Mouse (Mus musculus) heart, postnatal 0 days (tissue): ENCODE results near the gene Cnksr3. TPM values are rescaled to one million over a fixed set of nuclear protein-coding genes. Genes with fewer than 3 reads are reported as not detected.

Experiments
- ATAC-seq: fragments of 200-750 bp; cut with Nextera tagmentation; 2 replicates; pipeline ENCODE4 v1.8.0; 2017; ENCODE audit warnings: low read depth, moderate number of reproducible peaks, moderate library complexity; ENCODE audit not compliant: insufficient read depth
- DNase-seq: peaks from one replicate; pipeline ENCODE4 v3.0.0-alpha.2; 2016; ENCODE audit warnings: low spot score
- H3K27ac ChIP-seq: fragments of 300-500 bp; sonication (generic); 2 replicates; pipeline ENCODE4 v1.5.1; 2014; ENCODE audit warnings: low read depth, mild to moderate bottlenecking
- H3K27me3 ChIP-seq: fragments of 300-500 bp; sonication (generic); 2 replicates; pipeline ENCODE4 v1.6.1; 2014; ENCODE audit warnings: low read length, mixed read lengths; ENCODE audit not compliant: control insufficient read depth, insufficient read depth
- H3K36me3 ChIP-seq: fragments of 300-500 bp; sonication (generic); replicated peaks from 2 replicates; pipeline ENCODE4 v1.6.1; 2014; ENCODE audit warnings: low read length, mixed read lengths; ENCODE audit not compliant: control insufficient read depth, insufficient read depth
- H3K4me1 ChIP-seq: fragments of 300-500 bp; sonication (generic); 2 replicates; pipeline ENCODE4 v1.6.1; 2014; ENCODE audit warnings: antibody characterized with exemption; ENCODE audit not compliant: control insufficient read depth, insufficient read depth
- H3K4me2 ChIP-seq: fragments of 300-500 bp; sonication (generic); 2 replicates; pipeline ENCODE4 v1.6.1; 2014; ENCODE audit warnings: low read depth, mild to moderate bottlenecking, low read length, moderate library complexity
- H3K4me3 ChIP-seq: fragments of 300-500 bp; sonication (generic); 2 replicates; pipeline ENCODE4 v1.5.1; 2014; ENCODE audit warnings: low read depth, low read length
- H3K9ac ChIP-seq: fragments of 300-500 bp; sonication (generic); replicated peaks from 2 replicates; pipeline ENCODE4 v1.6.1; 2014; ENCODE audit warnings: low read depth, low read length, mixed read lengths
- H3K9me3 ChIP-seq: fragments of 300-500 bp; sonication (generic); replicated peaks from 2 replicates; pipeline ENCODE4 v1.6.1; 2016; ENCODE audit warnings: low read length; ENCODE audit not compliant: control insufficient read depth
- CTCF ChIP-seq: IDR thresholded peaks from 2 replicates; pipeline ENCODE4 v1.5.1; 2016; ENCODE audit warnings: antibody characterized with exemption, control low read depth, low read depth
- EP300 ChIP-seq: IDR thresholded peaks from 2 replicates; pipeline ENCODE4 v1.6.1; 2016; ENCODE audit warnings: antibody characterized with exemption, low read depth
- WGBS: fragments of 180-500 bp; shearing (Covaris S2); extraction: QIAGEN DNeasy Blood & Tissue Kit; methylation state at CpG from one replicate; pipeline ENCODE4 v1.1.7; 2014; 5-methylcytosine and 5-hydroxymethylcytosine counted together
- polyA plus RNA-seq: library from polyadenylated mRNA; unstranded; fragments of >200 nt; fragmentation: Nextera tagmentation; extraction: Ambion mirVana; gene quantifications from 2 replicates; pipeline ENCODE4 v1.2.1, GENCODE M21; 2015
- total RNA-seq: library from RNA; depleted of rRNA; stranded (reverse); fragments of >200 nt; gene quantifications from 2 replicates; pipeline ENCODE4 v1.2.3, GENCODE M21; 2014; ENCODE audit warnings: low replicate concordance; rRNA removed

Gene Cnksr3
- total RNA-seq, result 16.6 and 18.2 TPM in 2 replicates
- polyA plus RNA-seq, result 7.8 and 8.1 TPM in 2 replicates

DNA sequence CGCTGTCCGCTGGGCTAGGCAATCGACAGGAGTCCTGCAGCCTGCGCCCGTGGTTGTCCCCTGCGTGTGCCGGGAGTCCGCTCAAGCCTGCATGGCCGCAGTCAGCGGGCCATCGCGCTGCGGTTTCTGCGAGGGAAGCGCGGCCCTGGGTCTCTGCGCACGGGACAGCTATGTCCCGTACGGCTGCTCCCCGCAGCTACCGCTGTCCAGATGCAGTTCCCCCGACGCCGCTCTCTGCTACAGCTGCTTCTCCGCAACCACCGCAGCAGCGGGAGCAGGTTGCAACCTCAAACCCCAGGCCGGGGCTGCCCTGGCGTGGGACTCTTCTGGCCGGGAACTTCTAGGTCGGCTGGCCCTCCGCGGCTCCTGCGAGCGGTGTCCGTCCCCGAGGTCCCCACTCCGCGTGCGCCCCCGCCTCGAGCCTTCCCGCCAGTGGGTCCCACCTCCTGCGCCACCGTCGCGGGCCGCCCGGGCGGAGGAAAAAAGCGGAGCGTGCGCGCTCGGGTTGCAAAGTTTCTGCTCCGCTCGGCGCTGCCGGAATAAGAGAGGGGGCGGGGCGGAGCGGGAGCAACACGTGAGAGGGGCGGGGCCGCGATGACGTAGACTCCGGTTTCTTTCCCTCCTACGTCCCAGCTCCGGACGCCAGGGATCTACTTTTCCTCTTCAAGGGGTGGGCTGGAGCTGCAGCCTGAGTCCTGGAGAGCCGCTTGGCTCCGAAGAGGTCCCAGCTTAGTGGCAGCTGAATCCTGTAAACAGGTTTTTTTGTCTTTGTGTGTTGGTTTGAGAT, at the start of gene Cnksr3:
TSS of gene Cnksr3 (minus strand) at position 542 of the 787 bp plus-strand sequence.
- Histone ChIP-seq H3K4me3 (peak within 1 kb of the TSS; percentile 89), H3K27me3 (no peaks in the 10 kb centered on the region), H3K4me2 (peak within 1 kb of the TSS; percentile 95), H3K9ac (peak within 1 kb of the TSS; percentile 83), H3K4me1 (peaks cover 42% of the 10 kb centered on the region), H3K36me3 (0 out of 2 replicates have a peak, but pooled peaks cover 6% of the 10 kb centered on the region), H3K9me3 (no peaks in the 10 kb centered on the region), H3K27ac (peak within 1 kb of the TSS; percentile 98)
- peak; percentile 13; the same call in 1 of the 2 replicates for TF ChIP-seq EP300
- no peak for TF ChIP-seq CTCF
- DNase-seq, result peak; percentile 98
- peak; percentile 89 for ATAC-seq
- WGBS, result under 1% methylated on average over 72 of the region's 74 CpGs

DNA sequence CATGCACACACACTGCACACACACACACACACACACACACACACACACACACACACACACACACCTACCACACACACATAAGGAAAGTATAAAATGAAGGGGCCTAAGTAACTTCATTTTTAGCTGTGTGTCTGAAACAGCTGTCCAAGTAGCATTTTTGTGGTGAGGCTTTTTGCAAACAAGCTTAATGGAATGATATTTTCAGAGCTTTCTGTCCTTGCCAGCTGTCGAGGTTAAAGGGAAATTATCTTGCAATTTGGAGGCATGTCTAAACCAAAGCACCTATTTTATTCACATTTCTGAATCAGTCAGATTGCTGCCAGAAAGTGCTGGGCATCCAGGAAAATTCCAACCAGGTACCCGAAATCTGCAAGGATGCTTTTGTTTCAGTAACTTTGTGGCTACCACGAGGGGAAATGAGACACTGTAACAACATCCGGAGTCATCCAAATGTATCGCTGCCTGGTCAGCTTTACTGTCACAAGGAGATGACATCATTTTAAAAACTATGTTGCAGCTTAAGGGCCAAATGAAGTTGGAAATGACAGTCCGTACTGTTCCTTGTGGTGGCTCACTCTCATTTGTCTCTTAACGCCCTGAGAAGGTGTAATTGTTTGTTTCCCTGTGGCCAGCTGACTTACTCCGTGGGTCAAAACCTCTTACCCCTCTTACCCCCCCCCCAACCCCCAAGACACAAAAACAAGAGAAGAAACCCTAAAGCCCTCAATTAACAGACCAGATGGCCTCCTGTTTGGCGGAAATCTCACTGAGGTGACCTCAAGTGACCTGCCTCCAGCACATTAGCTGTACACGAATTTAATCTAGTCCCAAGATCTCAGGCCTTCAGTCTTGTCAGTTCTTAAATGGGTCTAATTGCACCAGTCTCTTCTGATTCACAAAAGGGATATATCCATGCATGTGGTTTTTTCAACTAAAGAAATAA, 48.4 kb upstream of the Cnksr3 start:
- DNase-seq, result peak; percentile 21
- Histone ChIP-seq H3K9ac (no peak overlapping the region), H3K4me3 (no peak overlapping the region), H3K4me2 (no peak overlapping the region), H3K9me3 (no peaks in the 10 kb centered on the region), H3K27me3 (no peaks in the 10 kb centered on the region), H3K36me3 (no peaks in the 10 kb centered on the region), H3K4me1 (no peaks in the 10 kb centered on the region), H3K27ac (no peak overlapping the region)
- TF ChIP-seq CTCF (no peak), EP300 (no peak)
- no peak for ATAC-seq
- 51% methylated on average over 10 of the region's 10 CpGs for WGBS

DNA sequence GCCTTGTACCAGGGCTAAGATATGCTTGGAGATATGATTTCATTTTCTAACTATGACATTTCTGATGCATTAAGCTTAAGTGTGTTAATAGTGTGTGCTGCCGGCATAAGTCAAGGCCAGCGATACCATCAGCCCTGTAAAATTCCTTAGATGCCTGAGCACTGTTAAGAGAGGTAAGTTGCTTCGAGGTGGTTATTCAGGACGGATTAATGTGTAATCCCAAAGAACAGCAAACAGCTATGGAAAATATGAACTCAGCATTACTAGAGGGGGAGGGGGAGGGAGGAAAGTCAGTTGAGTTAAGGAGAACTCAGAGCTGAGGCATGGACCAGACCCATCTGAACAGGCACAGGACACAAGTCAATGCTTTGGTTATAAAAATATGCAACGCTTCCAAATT, 46.6 kb upstream of the Cnksr3 start:
- 60% methylated on average over 5 of the region's 5 CpGs for WGBS
- H3K4me1 ChIP-seq, result no peaks in the 10 kb centered on the region
- DNase-seq (no peak), ATAC-seq (no peak)
- no peak overlapping the region for H3K4me2 ChIP-seq
- H3K9me3 ChIP-seq, result no peaks in the 10 kb centered on the region
- TF ChIP-seq CTCF, result no peak
- TF ChIP-seq EP300, result no peak
- no peak overlapping the region for H3K4me3 ChIP-seq
- no peak overlapping the region for H3K9ac ChIP-seq
- no peak overlapping the region for H3K27ac ChIP-seq
- H3K36me3 ChIP-seq, result no peaks in the 10 kb centered on the region
- H3K27me3 ChIP-seq, result no peaks in the 10 kb centered on the region

DNA sequence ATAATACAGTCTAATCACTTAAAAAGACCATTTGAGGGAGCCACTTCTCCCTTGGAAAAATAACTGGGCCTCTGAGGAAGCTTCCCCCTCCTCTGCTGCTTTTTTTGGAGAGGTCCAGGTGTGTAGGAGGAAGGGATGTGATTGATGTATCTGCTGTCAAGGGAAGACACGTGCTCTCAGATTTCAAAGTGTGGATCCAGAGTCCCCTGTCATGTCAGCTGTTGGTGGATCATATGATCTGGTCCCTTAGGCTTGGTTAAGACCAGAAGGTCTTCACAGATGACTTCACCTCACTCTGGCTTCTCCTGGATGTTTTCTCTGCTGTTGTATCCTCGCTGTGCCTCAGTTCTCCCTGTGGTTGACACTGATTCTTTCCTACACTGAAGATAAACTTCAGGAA, 38.4 kb upstream of the Cnksr3 start:
- no peak overlapping the region for H3K9ac ChIP-seq
- DNase-seq (no peak), ATAC-seq (no peak)
- no peaks in the 10 kb centered on the region for H3K36me3 ChIP-seq
- H3K27ac ChIP-seq, result no peak overlapping the region
- WGBS, result 76% methylated on average over 2 of the region's 2 CpGs
- no peak overlapping the region for H3K4me2 ChIP-seq
- H3K9me3 ChIP-seq, result no peaks in the 10 kb centered on the region
- no peak for TF ChIP-seq EP300
- no peak for TF ChIP-seq CTCF
- no peak overlapping the region for H3K4me3 ChIP-seq
- no peaks in the 10 kb centered on the region for H3K27me3 ChIP-seq
- H3K4me1 ChIP-seq, result no peaks in the 10 kb centered on the region

DNA sequence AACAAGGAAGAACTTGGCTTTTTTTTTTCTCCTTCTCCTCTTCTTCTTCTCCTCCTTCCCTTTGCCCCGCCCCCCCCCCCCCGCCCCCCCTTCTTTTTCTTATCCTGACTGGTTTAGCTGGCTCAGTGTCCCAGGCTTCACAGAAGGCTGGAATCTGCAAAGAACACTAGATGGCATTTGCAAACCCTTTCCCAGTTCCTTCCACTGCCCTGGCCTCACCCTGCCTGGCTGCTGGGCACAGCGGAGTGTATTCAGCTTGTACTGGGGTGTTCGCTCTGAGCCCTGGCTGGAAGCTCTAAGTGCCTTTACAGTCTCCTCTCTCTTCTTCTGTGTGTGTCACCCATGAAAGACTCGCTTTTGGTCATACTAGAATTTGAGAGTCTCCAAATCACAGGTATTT, 22.6 kb upstream of the Cnksr3 start:
- ATAC-seq, result no peak

More for the DNA sequence above, 22.6 kb upstream of the Cnksr3 start:
- Histone ChIP-seq H3K4me3 (no peak overlapping the region), H3K9me3 (no peaks in the 10 kb centered on the region), H3K27ac (no peak overlapping the region), H3K4me1 (no peaks in the 10 kb centered on the region), H3K9ac (no peak overlapping the region), H3K27me3 (no peaks in the 10 kb centered on the region), H3K36me3 (no peaks in the 10 kb centered on the region), H3K4me2 (no peak overlapping the region)
- TF ChIP-seq CTCF, result no peak
- TF ChIP-seq EP300, result no peak
- 53% methylated on average over 3 of the region's 5 CpGs for WGBS
- DNase-seq, result peak; percentile 24
